Mouse (Mus musculus): ENCODE data around the gene Hoxa6.

Hoxa6 gene

DNA sequence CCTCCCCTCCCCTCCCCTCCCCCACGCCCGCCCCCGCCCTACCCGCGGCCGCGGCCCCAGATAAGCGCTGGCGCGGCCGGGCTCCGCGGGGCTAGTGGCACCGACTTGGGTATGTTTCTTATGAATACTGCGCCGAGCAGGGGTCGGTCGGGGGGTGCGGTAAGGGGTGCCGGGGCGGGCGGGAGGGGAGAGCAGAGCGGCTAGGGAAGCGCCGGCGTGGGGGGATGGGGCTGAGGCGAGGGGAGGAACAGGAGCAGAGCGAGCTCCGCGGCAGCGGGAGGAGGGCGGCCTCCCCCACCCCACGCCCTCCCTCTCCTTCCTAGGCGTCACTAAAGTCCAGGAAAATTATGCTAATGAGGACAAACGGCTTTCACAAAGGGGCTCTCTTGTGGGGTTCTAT lies 32.7 kb downstream of the Hoxa6 start:
- no peak for DNase-seq

- DNase-seq: no peak
Measured at GRCm38 (mm10) chr6:52174968-52175751, 33.4 kb downstream of the Hoxa6 start.

DNA sequence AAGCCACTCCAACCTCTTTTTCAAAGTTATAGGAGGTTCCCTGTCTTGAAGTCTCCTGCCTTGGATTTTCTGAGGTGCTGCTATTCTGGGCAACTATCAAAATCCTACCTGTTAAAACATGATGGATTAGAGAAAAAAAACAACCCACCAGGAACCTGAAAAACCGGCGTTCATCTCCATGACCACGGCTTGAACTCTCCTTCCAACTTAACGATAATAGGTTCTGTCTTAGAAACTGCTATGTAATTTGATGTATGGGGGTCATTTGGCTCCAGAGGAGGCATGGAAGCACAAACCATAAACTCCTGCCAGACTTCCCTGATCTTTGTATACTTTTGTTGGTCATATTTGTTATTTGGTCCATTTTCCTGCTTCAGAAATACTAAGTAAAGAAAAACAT lies 34.9 kb downstream of the Hoxa6 start:
- no peak for DNase-seq

- DNase-seq: no peak
Measured at GRCm38 (mm10) chr6:52172501-52172900, 36.0 kb downstream of the Hoxa6 start.

DNA sequence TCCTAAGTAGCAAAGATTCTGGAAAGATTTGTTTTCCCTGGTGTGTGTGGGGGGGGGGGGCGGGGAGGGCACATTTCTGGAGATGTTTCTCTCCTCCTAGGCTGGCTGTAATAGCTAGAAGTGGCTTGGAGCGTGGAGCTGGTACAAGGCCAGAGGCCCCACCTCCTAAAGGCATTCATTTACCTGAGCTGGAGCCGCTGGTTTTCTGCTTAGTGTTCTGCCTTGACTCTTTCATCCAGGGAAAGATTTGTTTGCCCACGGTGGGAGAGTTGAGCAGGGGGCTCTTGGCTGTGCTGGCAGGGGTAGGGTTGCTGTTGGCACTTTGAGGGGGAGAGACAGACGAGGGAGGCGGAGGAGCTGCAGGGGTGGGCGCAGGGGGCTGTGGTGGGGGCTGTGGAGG lies 36.6 kb downstream of the Hoxa6 start:
- DNase-seq: no peak

GRCm38 (mm10) chr6:52171331-52171730 lies 37.2 kb downstream of the Hoxa6 start:
- DNase-seq: no peak

GRCm38 (mm10) chr6:52170898-52171223 lies 37.7 kb downstream of the Hoxa6 start:
- DNase-seq: no peak

- DNase-seq: no peak
Measured at GRCm38 (mm10) chr6:52170166-52170897, 38.2 kb downstream of the Hoxa6 start.

DNA sequence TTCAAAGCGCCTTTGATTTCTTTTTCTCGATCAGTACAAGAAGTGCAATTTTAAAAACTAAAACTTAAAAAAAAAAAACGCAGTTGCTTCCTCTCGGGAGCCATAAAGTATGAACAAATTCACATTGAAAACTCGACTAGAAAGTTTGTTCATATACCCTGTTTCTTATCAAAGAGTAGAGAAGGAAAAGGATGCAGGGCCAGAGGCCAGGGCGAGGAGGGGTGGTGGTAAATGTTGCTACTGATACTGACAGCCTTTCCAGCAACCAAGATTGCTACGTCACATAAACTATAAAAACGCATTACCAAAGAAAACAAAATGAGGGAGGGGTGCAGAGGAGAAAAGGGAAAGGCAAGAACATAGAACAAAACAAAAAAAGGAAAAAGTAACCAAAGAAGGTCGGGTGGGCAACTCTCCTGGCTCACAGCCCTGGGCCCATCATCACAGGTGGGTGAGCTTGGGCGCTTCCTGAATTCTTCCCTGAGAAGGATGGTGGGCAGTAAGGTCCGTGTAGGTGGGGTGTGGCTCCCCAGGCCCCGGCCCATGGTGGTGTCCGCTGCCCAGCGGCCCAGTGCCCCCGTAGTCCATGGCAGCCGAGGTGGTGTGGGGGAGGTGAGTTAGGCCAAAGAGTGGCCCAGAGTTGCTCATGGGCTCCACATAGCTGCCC lies 38.9 kb downstream of the Hoxa6 start:
- DNase-seq: no peak

GRCm38 (mm10) chr6:52168191-52169055 lies 40.1 kb downstream of the Hoxa6 start:
- DNase-seq: no peak

DNA sequence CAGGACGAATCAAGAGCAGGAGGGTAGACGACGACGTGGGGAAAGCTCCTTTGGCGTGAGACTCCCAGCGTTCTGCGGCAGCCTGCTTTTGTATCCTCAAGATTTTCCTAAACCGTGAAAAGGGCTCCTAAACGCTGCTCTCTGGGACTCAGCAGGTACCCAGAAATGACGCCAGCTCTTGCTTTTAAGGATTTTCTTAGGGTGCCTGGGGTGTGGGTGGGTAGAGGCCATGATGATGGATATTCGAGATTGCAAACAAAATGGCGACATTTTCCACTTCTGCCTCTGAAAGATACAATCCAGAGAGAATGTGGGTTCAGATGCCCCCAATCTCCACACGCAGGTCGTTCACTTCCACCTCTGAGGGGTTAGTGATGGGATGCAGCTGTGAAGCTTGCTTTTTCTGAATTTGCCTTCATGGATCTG lies 40.8 kb downstream of the Hoxa6 start:
- DNase-seq: no peak

DNA sequence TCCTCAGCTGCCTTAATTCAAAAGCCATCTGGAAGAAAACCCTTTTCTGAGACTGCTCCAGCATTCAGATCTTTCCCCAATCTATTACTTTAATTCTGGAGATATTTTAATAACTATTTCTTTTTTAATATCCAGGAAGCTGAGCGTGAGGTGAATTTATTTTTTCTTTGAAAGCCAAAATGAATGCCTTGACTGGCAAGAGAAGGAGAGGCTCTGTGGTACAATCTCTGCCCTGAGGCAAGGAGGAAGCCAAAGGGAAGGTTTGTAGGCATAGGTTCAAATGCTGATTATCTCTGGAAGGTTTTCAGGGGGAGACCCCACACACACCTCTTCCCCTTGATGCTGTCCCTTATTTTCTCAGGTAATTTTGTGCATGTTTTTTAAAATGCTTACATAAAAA lies 41.3 kb downstream of the Hoxa6 start:
- no peak for DNase-seq

DNA sequence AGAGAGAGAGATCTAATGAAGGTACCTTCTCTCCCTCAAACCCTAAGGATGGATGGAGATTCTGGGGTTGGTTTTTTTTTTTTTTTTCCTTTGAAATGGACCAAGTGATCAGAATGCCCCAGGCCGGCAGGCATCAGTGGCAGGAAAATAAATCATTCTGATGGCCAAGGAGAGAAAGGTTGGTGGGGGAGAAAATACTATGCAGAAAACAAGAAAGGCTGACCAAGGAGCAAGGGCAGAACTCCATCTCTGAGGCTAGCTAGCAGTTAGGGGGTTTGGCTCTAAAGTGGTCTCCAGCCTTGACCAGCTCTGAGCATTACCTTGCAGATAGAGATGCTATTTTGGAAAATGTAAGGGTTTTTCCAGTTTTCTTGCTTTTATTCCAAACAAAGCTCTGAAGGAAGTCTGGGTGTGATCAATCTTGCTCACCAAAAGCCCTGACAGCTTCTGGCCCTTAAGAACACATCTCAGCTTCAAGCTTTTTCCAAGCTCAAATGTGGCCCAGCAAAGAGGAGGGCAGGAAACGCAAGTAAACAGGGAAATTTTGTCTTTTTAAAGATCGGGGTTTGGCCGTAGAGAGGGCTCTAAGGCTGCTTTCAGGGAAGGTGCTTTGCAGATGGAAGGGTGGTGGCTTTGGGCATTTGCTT lies 42.0 kb downstream of the Hoxa6 start:
- no peak for DNase-seq

DNA sequence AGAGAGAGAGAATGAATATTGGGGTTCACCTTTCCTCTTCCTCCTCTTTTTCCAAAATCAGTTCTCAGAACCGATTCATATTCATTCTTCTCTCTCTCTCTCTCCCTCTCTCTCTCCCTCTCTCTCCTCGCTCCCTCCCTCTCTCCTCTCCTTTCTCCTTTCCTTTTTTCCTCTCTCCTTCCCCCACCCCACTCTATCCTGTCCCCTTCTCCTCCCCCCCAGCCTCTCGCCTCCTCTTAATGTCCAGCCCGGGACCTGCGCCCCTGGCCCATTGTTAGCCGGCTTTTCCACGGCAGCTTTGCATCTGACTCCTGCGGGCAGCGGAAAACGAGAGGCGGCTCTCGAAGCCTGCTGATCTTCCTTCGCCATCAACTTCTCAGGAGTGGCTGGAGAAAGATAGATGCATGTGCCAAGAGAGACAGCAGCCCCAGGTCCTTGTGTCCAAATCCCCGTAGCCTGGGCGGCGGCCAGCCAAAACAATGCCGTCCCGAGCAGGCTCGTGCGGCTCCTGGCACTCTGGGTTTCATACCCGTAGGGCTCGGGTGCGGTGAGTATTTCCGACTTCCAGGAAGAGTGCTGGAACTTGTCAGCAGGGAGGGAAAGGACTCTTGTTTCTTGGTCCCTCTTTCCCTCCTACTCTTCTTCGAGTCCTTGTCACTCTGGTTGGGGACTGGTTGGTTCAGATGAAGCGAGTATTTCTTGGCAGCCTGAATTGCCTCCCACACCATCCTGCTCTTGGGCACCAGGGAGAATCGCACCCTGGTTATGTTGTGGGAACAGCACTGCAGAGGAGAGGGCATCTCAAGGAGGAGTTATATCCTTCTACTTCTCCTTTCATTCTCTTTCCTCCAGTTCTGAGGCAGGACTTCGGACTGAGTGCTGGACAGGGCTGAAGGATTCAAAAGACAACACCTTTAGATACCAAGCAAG lies 42.8 kb downstream of the Hoxa6 start:
- no peak for DNase-seq

DNA sequence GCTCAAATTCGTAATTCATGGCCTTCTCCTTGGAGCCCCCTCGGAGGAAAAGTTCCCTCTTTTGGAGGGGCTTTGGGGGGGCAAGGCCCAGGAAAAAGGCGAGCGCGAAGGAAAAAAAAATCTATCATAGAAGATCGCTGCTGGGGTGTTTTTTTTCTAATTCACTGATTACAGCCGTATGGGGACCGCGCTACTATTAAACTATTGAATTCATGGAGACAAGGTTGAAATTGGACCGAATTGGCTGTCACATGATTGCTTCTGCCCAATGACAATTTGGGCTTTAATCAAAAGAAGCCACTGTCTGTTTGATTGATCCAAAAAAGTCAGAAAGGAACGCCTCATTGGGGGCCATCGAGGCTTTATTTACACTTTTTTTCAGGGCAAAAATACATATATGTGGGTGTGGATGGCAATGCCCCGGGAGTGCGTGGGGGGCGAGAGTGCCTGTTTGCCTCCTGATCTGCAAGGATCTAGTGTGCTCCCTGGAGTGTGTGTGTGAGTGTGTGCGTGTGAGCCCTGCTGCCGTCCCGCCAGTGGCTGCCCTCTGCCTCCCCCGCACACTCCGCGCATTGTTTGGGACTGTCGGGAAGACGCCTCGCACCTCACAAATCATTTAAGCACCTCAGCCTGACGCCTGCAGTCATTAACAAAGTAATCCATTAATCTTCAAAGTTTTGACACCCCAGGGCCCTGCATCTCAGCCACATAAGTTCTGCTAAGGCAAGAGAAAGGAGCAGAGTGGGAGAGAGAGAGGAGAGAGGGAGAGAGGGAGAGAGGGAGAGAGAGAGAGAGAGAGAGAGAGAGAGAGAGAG lies 43.7 kb downstream of the Hoxa6 start, which contains the start of gene Hoxa2:
TSS of gene Hoxa2 (minus strand) at position 206 of the 815 bp plus-strand sequence.
- DNase-seq: no peak

- DNase-seq: no peak
Measured at GRCm38 (mm10) chr6:52164051-52164625, 44.4 kb downstream of the Hoxa6 start.

- no peak for DNase-seq
Measured at GRCm38 (mm10) chr6:52163366-52164031, 45.0 kb downstream of the Hoxa6 start.

DNA sequence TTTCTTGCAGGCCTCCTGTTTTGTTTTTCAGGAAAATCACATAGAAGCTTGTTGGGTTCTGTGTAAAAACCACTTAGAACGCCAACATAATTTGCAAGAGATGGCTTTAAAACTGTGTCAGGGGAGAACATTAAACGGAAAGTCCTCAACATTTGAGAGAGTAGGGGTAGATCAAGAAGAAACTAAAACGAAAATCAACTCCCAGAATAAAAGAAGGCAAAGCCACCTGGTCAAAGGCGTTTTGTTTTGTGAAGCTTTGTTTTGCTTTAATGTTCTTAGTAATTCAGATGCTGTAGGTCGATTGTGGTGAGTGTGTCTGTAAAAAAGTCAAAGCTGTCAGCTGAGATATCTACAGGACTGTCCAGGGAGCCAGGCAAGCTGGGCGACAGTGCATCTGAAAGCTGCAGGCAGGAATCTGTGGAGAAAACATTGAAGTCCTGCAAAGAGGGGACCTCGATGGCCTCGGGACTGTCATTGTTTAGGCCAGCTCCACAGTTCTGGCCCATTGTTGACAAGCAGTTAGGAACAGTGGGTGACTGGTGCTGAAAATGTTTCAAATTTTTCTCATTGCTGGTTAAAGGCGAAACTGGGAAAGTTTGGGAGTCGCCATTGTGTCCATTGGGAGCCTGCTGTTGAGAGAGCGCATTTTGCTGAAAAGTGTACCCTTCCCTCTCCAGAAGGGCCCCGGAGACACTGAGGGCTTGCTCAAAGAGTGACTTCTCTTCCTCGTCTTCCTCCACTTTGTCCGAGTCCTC lies 45.7 kb downstream of the Hoxa6 start:
- no peak for DNase-seq

GRCm38 (mm10) chr6:52162093-52162380 lies 46.5 kb downstream of the Hoxa6 start:
- no peak for DNase-seq

All from thymus, adult 18-20 months (tissue).